Mouse (Mus musculus) stomach, postnatal 0 days (tissue): ENCODE measurements at regions not wholly inside any gene's neighbourhood (a gene's known extent, or its start where the extent isn't known, plus 50 kb on each side); places are given as distances from the start of the nearest gene placed in this dataset.

Experiments used
- CTCF ChIP-seq: IDR thresholded peaks from 2 replicates; pipeline ENCODE4 v1.5.1; 2016; ENCODE audit warnings: antibody characterized with exemption, low read depth, mild to moderate bottlenecking, moderate library complexity
- EP300 ChIP-seq: optimal IDR thresholded peaks from 2 replicates; pipeline ENCODE3; 2016; ENCODE audit warnings: antibody characterized with exemption

GRCm38 (mm10) chr8:5800594-5800993 lies 695.4 kb upstream of the Slc10a2 start:
- TF ChIP-seq CTCF (no peak), EP300 (no peak)
